Mouse (Mus musculus) midbrain, embryonic 15.5 days (tissue): Measurements from ENCODE around the gene Wdr72. TPM values are rescaled to one million over a fixed set of nuclear protein-coding genes. Genes with fewer than 3 reads are reported as not detected.

Experiments
- ATAC-seq: fragments of 200-750 bp; cut with Nextera tagmentation; replicated peaks from 2 replicates; pipeline ENCODE4 v1.8.0; 2017; ENCODE audit warnings: moderate TSS enrichment
- H3K27ac ChIP-seq: fragments of 300-500 bp; sonication (generic); 2 replicates; pipeline ENCODE4 v1.5.1; 2015; ENCODE audit warnings: mild to moderate bottlenecking, inconsistent platforms
- H3K27me3 ChIP-seq: fragments of 300-500 bp; sonication (generic); replicated peaks from 2 replicates; pipeline ENCODE4 v1.6.1; 2015; ENCODE audit warnings: inconsistent platforms
- H3K36me3 ChIP-seq: fragments of 300-500 bp; sonication (generic); replicated peaks from 2 replicates; pipeline ENCODE4 v1.6.1; 2015; ENCODE audit warnings: inconsistent platforms
- H3K4me1 ChIP-seq: fragments of 300-500 bp; sonication (generic); 2 replicates; pipeline ENCODE4 v1.6.1; 2015; ENCODE audit warnings: inconsistent platforms
- H3K4me2 ChIP-seq: fragments of 300-500 bp; sonication (generic); 2 replicates; pipeline ENCODE4 v1.6.1; 2015; ENCODE audit warnings: inconsistent platforms, mild to moderate bottlenecking, moderate library complexity
- H3K4me3 ChIP-seq: fragments of 300-500 bp; sonication (generic); 2 replicates; pipeline ENCODE4 v1.5.1; 2015; ENCODE audit warnings: mild to moderate bottlenecking, inconsistent platforms
- H3K9ac ChIP-seq: fragments of 300-500 bp; sonication (generic); 2 replicates; pipeline ENCODE4 v1.6.1; 2015; ENCODE audit warnings: mild to moderate bottlenecking, inconsistent platforms
- H3K9me3 ChIP-seq: fragments of 300-500 bp; sonication (generic); 2 replicates; pipeline ENCODE4 v1.6.1; 2016; ENCODE audit warnings: inconsistent platforms
- WGBS: fragments of 180-500 bp; shearing (Covaris S2); methylation state at CpG from one replicate; pipeline ENCODE4 v1.1.7; 2015; ENCODE audit warnings: mixed read lengths; 5-methylcytosine and 5-hydroxymethylcytosine counted together
- polyA plus RNA-seq: library from polyadenylated mRNA; unstranded; fragments of >200 nt; fragmentation: Nextera tagmentation; extraction: Ambion mirVana; gene quantifications from 2 replicates; pipeline ENCODE4 v1.2.1, GENCODE M21; 2015

The Wdr72 gene
- polyA plus RNA-seq, 1 experiment from 2014 or later = 0.35 TPM

DNA sequence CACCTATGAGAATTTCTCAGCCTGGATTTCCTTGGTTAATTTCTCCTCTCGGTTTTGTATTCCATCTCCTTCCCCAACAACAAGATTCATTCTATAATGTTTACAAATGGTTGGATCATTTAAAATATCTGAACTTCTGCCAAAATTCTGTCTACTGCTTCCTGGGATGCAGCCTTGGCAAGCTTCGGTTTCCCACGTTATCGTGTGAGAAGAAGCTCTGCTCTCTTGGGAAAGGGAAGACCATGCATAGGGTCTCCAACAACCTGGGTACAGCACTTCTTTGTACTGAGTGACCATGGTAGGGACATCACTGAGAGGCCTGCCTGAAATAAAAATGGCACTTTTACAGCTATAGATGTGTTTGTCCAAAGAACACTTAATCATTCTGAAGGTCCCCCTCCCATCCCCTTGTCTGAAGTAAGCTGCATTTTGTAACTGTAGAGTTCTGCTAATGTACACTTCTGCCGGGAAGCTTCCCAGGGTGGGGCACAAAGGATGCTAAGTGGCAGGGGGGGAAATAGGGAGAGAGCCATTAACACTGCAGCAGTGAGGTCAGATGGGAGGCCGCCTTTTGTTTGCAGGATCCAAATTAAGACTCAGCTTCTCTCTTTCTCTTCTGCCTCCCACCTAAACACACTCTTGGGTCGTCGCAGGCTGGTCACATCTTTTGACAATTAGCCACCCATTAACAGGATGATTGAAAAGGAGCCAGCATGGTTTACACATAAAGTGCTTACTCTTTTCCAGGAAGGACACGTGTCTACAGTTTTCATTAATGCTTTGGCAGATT, 220.7 kb downstream of the Wdr72 start:
- Histone ChIP-seq H3K4me2 (no peak overlapping the region), H3K9ac (no peak overlapping the region), H3K36me3 (no peaks in the 10 kb centered on the region), H3K4me3 (no peak overlapping the region), H3K9me3 (no peaks in the 10 kb centered on the region), H3K4me1 (0 out of 2 replicates have a peak, but pooled peaks cover 3% of the 10 kb centered on the region), H3K27ac (no peak overlapping the region), H3K27me3 (no peaks in the 10 kb centered on the region)
- ATAC-seq = no peak
- WGBS = 47% methylated on average over 9 of the region's 9 CpGs

DNA sequence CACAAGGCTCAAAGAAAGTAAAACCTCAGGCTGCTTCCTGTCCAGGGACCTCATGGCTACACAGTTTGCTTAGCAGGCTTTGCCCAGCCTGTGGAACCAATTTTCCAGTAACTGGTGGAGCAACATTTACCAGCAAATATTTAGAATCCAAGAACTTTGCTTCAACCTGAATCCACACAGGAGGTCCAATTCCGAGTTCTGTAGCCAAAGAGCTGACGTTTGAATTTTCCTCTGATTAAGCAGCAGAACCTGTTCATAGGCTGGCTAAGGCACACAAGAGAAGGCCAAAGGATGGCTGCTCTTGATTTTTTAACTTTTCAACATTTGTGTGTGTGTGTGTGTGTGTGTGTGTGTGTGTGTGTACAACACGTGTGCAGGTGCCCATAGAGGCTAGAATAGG, 222.2 kb downstream of the Wdr72 start:
- no peaks in the 10 kb centered on the region for H3K27me3 ChIP-seq
- H3K36me3 ChIP-seq = no peaks in the 10 kb centered on the region
- WGBS = 82% methylated on average over 3 of the region's 3 CpGs
- no peak overlapping the region for H3K27ac ChIP-seq
- H3K9ac ChIP-seq = no peak overlapping the region
- no peak for ATAC-seq
- H3K9me3 ChIP-seq = no peaks in the 10 kb centered on the region
- H3K4me2 ChIP-seq = no peak overlapping the region
- no peak overlapping the region for H3K4me3 ChIP-seq
- 0 out of 2 replicates have a peak, but pooled peaks cover 3% of the 10 kb centered on the region for H3K4me1 ChIP-seq

Other genes starting within 250 kb of the Wdr72 start
- 4.5 TPM in 2 replicates for gene Unc13c, start 141.4 kb upstream of the Wdr72 start, polyA plus RNA-seq